Mouse (Mus musculus) heart, postnatal 0 days (tissue): ENCODE data around the gene Tspan17.

Experiments used
- CTCF ChIP-seq: IDR thresholded peaks from 2 replicates; pipeline ENCODE4 v1.5.1; 2016; ENCODE audit warnings: antibody characterized with exemption, control low read depth, low read depth
- EP300 ChIP-seq: IDR thresholded peaks from 2 replicates; pipeline ENCODE4 v1.6.1; 2016; ENCODE audit warnings: antibody characterized with exemption, low read depth

DNA sequence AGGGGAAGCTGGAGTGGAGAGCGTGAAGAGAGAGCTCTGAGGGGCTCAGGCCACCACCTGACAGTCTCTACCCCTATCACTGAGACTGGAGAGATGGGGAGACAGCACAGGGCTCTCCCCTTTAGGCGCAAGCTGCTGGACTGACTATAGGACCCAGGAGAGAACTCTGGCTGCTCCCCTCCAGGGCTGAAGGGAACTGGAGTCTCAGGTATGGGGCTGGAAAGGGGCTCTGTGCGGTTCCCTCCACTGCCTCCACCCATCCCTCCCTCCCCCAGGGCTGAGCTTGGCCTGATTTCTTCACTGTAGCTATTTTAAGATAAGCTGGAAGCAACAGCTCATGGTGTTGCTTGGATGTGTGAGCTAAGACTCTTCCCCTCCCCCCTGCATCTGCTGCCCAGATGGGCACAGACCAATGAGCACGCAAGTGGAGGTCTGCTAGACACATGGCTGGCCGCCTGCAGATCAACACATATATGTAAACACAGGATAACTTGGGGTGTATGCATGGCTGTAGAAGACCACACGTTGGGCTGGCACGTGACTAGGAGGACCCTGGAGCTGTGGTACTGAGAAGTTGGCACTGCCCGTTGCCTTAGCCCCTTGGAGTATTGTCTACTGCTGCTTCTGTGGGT lies 28.9 kb upstream of the Tspan17 start:
- no peak for TF ChIP-seq CTCF
- no peak for TF ChIP-seq EP300
